Mouse (Mus musculus) hindbrain, embryonic 15.5 days (tissue): Measurements from ENCODE around the gene Syt8. TPM values are rescaled to one million over a fixed set of nuclear protein-coding genes. Genes with fewer than 3 reads are reported as not detected.

Experiments
- ATAC-seq: fragments of 200-750 bp; cut with Nextera tagmentation; 2 replicates; pipeline ENCODE4 v1.8.0; 2017; ENCODE audit warnings: low read depth, moderate number of reproducible peaks, moderate TSS enrichment; ENCODE audit not compliant: low FRiP score
- H3K27ac ChIP-seq: fragments of 300-500 bp; sonication (generic); replicated peaks from 2 replicates; pipeline ENCODE4 v1.5.1; 2015; ENCODE audit warnings: mild to moderate bottlenecking, inconsistent platforms
- H3K27me3 ChIP-seq: fragments of 300-500 bp; sonication (generic); 2 replicates; pipeline ENCODE4 v1.6.1; 2015; ENCODE audit warnings: control low read depth, inconsistent platforms
- H3K36me3 ChIP-seq: fragments of 300-500 bp; sonication (generic); 2 replicates; pipeline ENCODE4 v1.6.1; 2015; ENCODE audit warnings: control low read depth, inconsistent platforms
- H3K4me1 ChIP-seq: fragments of 300-500 bp; sonication (generic); replicated peaks from 2 replicates; pipeline ENCODE4 v1.6.1; 2015; ENCODE audit warnings: control low read depth, inconsistent platforms
- H3K4me2 ChIP-seq: fragments of 300-500 bp; sonication (generic); 2 replicates; pipeline ENCODE4 v1.6.1; 2015; ENCODE audit warnings: moderate library complexity, mild to moderate bottlenecking, inconsistent platforms
- H3K4me3 ChIP-seq: fragments of 300-500 bp; sonication (generic); 2 replicates; pipeline ENCODE4 v1.5.1; 2015; ENCODE audit warnings: mild to moderate bottlenecking, inconsistent platforms
- H3K9ac ChIP-seq: fragments of 300-500 bp; sonication (generic); 2 replicates; pipeline ENCODE4 v1.6.1; 2015; ENCODE audit warnings: inconsistent platforms
- H3K9me3 ChIP-seq: fragments of 300-500 bp; sonication (generic); 2 replicates; pipeline ENCODE4 v1.6.1; 2016; ENCODE audit warnings: control low read depth, inconsistent platforms
- WGBS: fragments of 180-500 bp; shearing (Covaris S2); methylation state at CpG from one replicate; pipeline ENCODE4 v1.1.7; 2015; 5-methylcytosine and 5-hydroxymethylcytosine counted together
- polyA plus RNA-seq: library from polyadenylated mRNA; unstranded; fragments of >200 nt; fragmentation: Nextera tagmentation; extraction: Ambion mirVana; gene quantifications from 2 replicates; pipeline ENCODE4 v1.2.1, GENCODE M21; 2015

The Syt8 gene
- polyA plus RNA-seq, 1 experiment from 2014 or later: not detected

GRCm38 (mm10) chr7:142413285-142413684 lies 21.4 kb upstream of the Syt8 start:
- no peak overlapping the region for H3K4me2 ChIP-seq
- no peaks in the 10 kb centered on the region for H3K4me1 ChIP-seq
- H3K27me3 ChIP-seq: no peaks in the 10 kb centered on the region
- no peak overlapping the region for H3K27ac ChIP-seq
- H3K36me3 ChIP-seq: no peaks in the 10 kb centered on the region
- ATAC-seq: no peak
- H3K4me3 ChIP-seq: no peak overlapping the region
- H3K9ac ChIP-seq: no peak overlapping the region
- 90% methylated on average over 6 of the region's 6 CpGs for WGBS
- no peaks in the 10 kb centered on the region for H3K9me3 ChIP-seq

- H3K4me1 ChIP-seq: no peaks in the 10 kb centered on the region
- H3K9ac ChIP-seq: no peak overlapping the region
- H3K36me3 ChIP-seq: no peaks in the 10 kb centered on the region
- no peak overlapping the region for H3K27ac ChIP-seq
- no peak overlapping the region for H3K4me2 ChIP-seq
- H3K4me3 ChIP-seq: no peak overlapping the region
- no peaks in the 10 kb centered on the region for H3K27me3 ChIP-seq
- WGBS: 70% methylated on average over 4 of the region's 4 CpGs
- no peak for ATAC-seq
- no peaks in the 10 kb centered on the region for H3K9me3 ChIP-seq
These were observed 19.3 kb upstream of the Syt8 start for GRCm38 (mm10) chr7:142415314-142415713.

- ATAC-seq: no peak
- no peaks in the 10 kb centered on the region for H3K36me3 ChIP-seq
- no peak overlapping the region for H3K27ac ChIP-seq
- H3K9ac ChIP-seq: no peak overlapping the region
- no peak overlapping the region for H3K4me2 ChIP-seq
- H3K4me3 ChIP-seq: no peak overlapping the region
- no peaks in the 10 kb centered on the region for H3K27me3 ChIP-seq
- H3K4me1 ChIP-seq: no peaks in the 10 kb centered on the region
- H3K9me3 ChIP-seq: no peaks in the 10 kb centered on the region
- 72% methylated on average over 3 of the region's 3 CpGs for WGBS
These were observed 18.4 kb upstream of the Syt8 start for GRCm38 (mm10) chr7:142416225-142416624.

GRCm38 (mm10) chr7:142418027-142418426 lies 16.6 kb upstream of the Syt8 start:
- Histone ChIP-seq H3K36me3 (no peaks in the 10 kb centered on the region), H3K4me3 (no peak overlapping the region), H3K9ac (no peak overlapping the region), H3K4me1 (no peaks in the 10 kb centered on the region), H3K27ac (no peak overlapping the region), H3K4me2 (no peak overlapping the region), H3K27me3 (no peaks in the 10 kb centered on the region), H3K9me3 (no peaks in the 10 kb centered on the region)
- no peak for ATAC-seq
- WGBS: 97% methylated on average over 2 of the region's 2 CpGs

GRCm38 (mm10) chr7:142418679-142419078 lies 16.0 kb upstream of the Syt8 start:
- Histone ChIP-seq H3K9ac (no peak overlapping the region), H3K4me1 (no peaks in the 10 kb centered on the region), H3K27ac (no peak overlapping the region), H3K9me3 (no peaks in the 10 kb centered on the region), H3K4me3 (no peak overlapping the region), H3K36me3 (no peaks in the 10 kb centered on the region), H3K4me2 (no peak overlapping the region), H3K27me3 (no peaks in the 10 kb centered on the region)
- no peak for ATAC-seq
- WGBS: 90% methylated on average over 8 of the region's 8 CpGs

- ATAC-seq: no peak
- 87% methylated on average over 5 of the region's 5 CpGs for WGBS
These were observed 14.8 kb upstream of the Syt8 start for GRCm38 (mm10) chr7:142419887-142420286.

GRCm38 (mm10) chr7:142421826-142422225 lies 12.8 kb upstream of the Syt8 start:
- ATAC-seq: no peak
- no peak overlapping the region for H3K9ac ChIP-seq
- no peaks in the 10 kb centered on the region for H3K27me3 ChIP-seq
- H3K9me3 ChIP-seq: no peaks in the 10 kb centered on the region
- H3K4me3 ChIP-seq: no peak overlapping the region
- WGBS: 77% methylated on average over 2 of the region's 2 CpGs
- no peaks in the 10 kb centered on the region for H3K4me1 ChIP-seq
- H3K4me2 ChIP-seq: no peak overlapping the region
- no peak overlapping the region for H3K27ac ChIP-seq
- no peaks in the 10 kb centered on the region for H3K36me3 ChIP-seq

More at GRCm38 (mm10) chr7:142419887-142420286, 14.8 kb upstream of the Syt8 start:
- no peak overlapping the region for H3K9ac ChIP-seq
- no peaks in the 10 kb centered on the region for H3K9me3 ChIP-seq
- no peak overlapping the region for H3K4me2 ChIP-seq
- no peak overlapping the region for H3K27ac ChIP-seq
- H3K36me3 ChIP-seq: no peaks in the 10 kb centered on the region
- no peak overlapping the region for H3K4me3 ChIP-seq
- no peaks in the 10 kb centered on the region for H3K4me1 ChIP-seq
- no peaks in the 10 kb centered on the region for H3K27me3 ChIP-seq

- no peak overlapping the region for H3K4me2 ChIP-seq
- H3K4me3 ChIP-seq: no peak overlapping the region
- H3K27ac ChIP-seq: no peak overlapping the region
- H3K27me3 ChIP-seq: no peaks in the 10 kb centered on the region
- peaks cover 8% of the 10 kb centered on the region for H3K4me1 ChIP-seq
- no peaks in the 10 kb centered on the region for H3K9me3 ChIP-seq
- 43% methylated on average over 11 of the region's 11 CpGs for WGBS
- no peak for ATAC-seq
- H3K9ac ChIP-seq: no peak overlapping the region
- H3K36me3 ChIP-seq: no peaks in the 10 kb centered on the region
These were observed 8.9 kb upstream of the Syt8 start for GRCm38 (mm10) chr7:142425641-142426213.

- no peaks in the 10 kb centered on the region for H3K36me3 ChIP-seq
- H3K9ac ChIP-seq: no peak overlapping the region
- no peak overlapping the region for H3K4me2 ChIP-seq
- H3K27ac ChIP-seq: no peak overlapping the region
- no peak overlapping the region for H3K4me3 ChIP-seq
- H3K4me1 ChIP-seq: peaks cover 8% of the 10 kb centered on the region
- 6% methylated on average over 7 of the region's 7 CpGs for WGBS
- no peaks in the 10 kb centered on the region for H3K9me3 ChIP-seq
- no peaks in the 10 kb centered on the region for H3K27me3 ChIP-seq
- no peak for ATAC-seq
These were observed 6.4 kb upstream of the Syt8 start for GRCm38 (mm10) chr7:142428213-142428612.

GRCm38 (mm10) chr7:142430160-142430678 lies 4.4 kb upstream of the Syt8 start:
- Histone ChIP-seq H3K27ac (no peak overlapping the region), H3K9ac (no peak overlapping the region), H3K4me3 (no peak overlapping the region), H3K27me3 (no peaks in the 10 kb centered on the region), H3K4me2 (peak overlapping the region; percentile 28), H3K36me3 (no peaks in the 10 kb centered on the region), H3K4me1 (peaks cover 8% of the 10 kb centered on the region), H3K9me3 (no peaks in the 10 kb centered on the region)
- ATAC-seq: peak; percentile 86
- WGBS: 39% methylated on average over 12 of the region's 12 CpGs

GRCm38 (mm10) chr7:142431106-142431505 lies 3.5 kb upstream of the Syt8 start:
- whole genome bisulfite sequencing: 78% methylated on average over 14 of the region's 14 CpGs
- no peak for ATAC-seq
- Histone ChIP-seq H3K4me3 (no peak overlapping the region), H3K36me3 (no peaks in the 10 kb centered on the region), H3K27me3 (no peaks in the 10 kb centered on the region), H3K4me1 (peaks cover 8% of the 10 kb centered on the region), H3K9me3 (no peaks in the 10 kb centered on the region), H3K9ac (no peak overlapping the region), H3K4me2 (no peak overlapping the region), H3K27ac (no peak overlapping the region)

- 49% methylated on average over 19 of the region's 19 CpGs for WGBS
- no peak for ATAC-seq
- peaks cover 8% of the 10 kb centered on the region for H3K4me1 ChIP-seq
- H3K27ac ChIP-seq: no peak overlapping the region
- no peak overlapping the region for H3K9ac ChIP-seq
- no peak overlapping the region for H3K4me3 ChIP-seq
- no peak overlapping the region for H3K4me2 ChIP-seq
- H3K9me3 ChIP-seq: no peaks in the 10 kb centered on the region
- no peaks in the 10 kb centered on the region for H3K27me3 ChIP-seq
- no peaks in the 10 kb centered on the region for H3K36me3 ChIP-seq
These were observed 1.0 kb upstream of the Syt8 start for GRCm38 (mm10) chr7:142433623-142434022.

- Histone ChIP-seq H3K9me3 (no peaks in the 10 kb centered on the region), H3K9ac (no peak overlapping the region), H3K27ac (no peak overlapping the region), H3K36me3 (no peaks in the 10 kb centered on the region), H3K4me3 (no peak overlapping the region), H3K27me3 (no peaks in the 10 kb centered on the region), H3K4me1 (peaks cover 2% of the 10 kb centered on the region), H3K4me2 (no peak overlapping the region)
- WGBS: 29% methylated on average over 4 of the region's 4 CpGs
- ATAC-seq: no peak
These were observed 874 bp downstream of the Syt8 start for GRCm38 (mm10) chr7:142435524-142435923.
